Mouse (Mus musculus): ENCODE data around the gene Lamp2.
"Not testable (repeated sequence)": the region's sequence is repeated elsewhere in the genome, so short reads cannot be mapped to it uniquely, and the experiment has no call there.

DNA sequence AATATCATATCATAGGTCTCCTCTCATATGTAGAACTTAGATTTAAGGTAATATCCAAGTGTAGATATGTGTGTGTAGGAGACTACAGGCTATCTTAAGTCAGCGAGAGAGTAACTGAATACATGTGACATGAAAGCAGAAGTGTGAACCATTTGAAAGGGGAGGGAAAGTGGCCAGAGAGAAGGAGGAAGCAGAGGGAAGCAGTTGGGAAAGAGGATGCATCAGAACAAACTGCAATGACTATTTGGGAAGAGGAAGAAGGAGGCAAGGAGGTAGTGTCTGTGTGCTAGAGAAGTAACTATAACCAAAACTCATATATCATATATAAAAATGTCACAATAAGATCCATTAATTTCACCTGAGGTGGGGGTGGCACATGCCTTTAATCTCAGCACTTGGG lies 83.1 kb downstream of the Lamp2 start:
- not testable (repeated sequence) for TF ChIP-seq CTCF (conservative IDR thresholded peaks at IDR 0.05; ENCODE audit: low read length); POU5F1 (IDR thresholded peaks at IDR 0.05; ENCODE audit: borderline replicate concordance, low read length)

Measured in E14TG2a.4 (cell line).